Mouse (Mus musculus): ENCODE measurements around the gene 1700037H04Rik.

1700037H04Rik gene

DNA sequence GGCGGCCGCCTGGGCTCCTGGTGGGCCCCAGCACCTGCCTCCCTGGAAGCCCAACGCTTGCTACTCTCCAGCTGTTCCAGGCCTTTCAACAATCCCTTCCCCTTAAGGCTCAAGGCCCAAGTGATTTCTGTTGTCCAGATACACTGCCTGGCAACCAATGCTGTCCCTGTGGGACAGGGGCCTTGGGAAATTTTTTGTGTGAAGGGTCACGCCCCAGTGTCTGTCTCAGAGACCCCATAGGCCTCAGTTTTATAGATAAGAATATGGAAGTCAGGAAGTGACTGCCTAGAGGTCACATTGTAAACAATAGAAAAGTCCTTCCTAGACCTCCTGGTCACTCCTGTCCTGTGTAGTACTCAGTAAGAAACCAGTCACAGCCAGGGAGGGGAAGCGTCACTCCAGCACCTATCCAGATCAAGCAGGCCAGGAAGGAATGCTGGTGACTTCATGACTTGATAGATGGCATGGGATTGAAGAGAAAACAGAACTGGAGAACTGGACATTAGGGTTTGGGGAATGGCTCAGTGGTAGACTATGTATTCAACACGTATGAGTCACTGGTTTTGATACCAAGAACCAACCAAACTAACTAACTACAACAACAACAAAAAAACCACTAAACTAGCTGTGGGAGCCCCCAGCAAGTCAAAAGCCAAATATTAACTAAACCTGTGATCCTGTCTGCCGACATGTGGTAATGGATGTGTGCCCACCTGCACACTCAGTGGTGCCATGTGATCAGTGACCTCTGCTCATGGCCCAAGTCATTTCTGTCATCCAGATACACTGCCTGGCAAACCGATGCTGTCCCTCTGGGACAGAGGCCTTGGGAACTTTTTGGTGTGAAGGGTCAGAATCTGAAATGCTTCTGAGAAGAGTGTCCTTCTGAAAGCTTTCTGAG, 11.3 kb downstream of the 1700037H04Rik start:
- intact Hi-C loops (cut with DNase I) = no loop called here

GRCm38 (mm10) chr2:131147043-131147365, 12.9 kb downstream of the 1700037H04Rik start:
- intact Hi-C loops (cut with DNase I) = no loop called here

- intact Hi-C loops (cut with DNase I) = no loop called here
Measured at GRCm38 (mm10) chr2:131146193-131147042, 13.5 kb downstream of the 1700037H04Rik start.

DNA sequence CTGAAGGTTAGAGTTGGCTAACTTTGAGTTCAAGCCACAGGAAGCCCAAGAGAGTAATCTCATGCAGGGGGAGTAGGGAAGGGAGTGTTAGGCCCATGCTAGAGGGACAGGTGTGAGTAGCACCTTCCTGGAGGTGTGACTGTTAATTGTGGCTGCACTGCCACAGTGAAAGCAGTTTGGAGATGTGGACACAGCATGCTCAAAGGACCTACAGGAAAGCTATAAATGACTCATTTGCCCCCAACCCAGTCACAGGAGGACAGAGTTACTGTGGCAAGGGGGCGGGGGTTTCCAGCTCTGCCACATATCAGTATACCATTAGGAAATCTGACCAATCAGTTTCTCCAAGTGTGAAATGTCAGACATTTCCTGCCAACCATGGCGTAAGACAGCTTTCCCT, 14.3 kb downstream of the 1700037H04Rik start:
- intact Hi-C loops (cut with DNase I) = no loop called here

DNA sequence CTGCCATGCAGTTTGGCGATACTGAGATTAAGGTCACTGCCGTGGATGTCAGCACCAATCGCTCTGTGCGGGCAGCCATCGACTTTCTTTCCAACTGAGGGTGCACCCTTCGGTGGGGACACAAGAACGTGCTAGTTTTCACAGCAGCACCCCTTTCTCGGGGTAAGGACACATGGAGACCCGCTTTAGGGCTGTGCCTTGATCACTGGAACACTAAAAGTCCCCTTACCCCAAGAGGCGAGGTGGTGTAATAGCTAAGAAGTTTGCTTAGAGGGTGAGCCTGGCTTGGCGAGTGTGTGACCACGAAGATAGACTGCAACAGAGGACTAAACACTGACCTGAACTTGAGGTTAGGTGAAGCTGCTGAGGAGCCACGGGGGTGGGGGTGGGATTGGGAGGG, 14.8 kb downstream of the 1700037H04Rik start:
- intact Hi-C loops (cut with DNase I) = no loop called here

DNA sequence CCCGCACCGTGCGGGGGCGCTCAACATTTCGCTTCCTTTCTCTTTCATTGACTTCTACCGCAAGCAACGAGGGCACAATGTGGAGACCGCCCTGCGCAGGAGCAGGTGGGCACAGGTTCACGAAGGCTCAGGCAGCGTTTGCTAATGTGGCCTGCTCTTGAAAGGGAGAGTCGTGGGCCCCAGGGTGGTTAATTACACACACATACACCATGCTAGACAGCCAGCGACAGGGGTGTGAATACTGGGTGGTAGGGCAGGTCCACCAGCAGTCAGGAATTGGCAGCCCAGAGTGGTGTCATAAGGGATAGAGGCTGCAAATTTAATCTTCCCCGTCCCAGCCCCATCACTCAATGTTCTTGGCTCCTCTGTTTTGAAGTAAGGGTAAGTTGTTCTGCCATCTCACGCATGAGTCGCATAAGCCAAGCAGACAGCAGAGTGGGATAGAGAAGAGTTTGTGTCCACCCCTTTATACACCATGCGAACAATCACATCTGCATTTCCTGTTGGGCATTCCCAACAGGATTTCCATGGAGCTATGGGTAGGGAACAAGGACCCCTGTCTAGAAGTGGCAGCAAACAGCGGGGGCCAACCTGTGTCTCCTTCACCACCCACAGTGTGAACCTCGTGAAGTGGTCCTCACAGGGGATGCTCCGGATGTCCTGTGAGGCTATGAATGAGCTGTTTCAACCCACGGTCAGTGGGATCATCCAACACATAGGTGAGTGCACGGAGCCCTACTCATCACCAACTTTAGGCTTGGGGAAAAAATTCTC, 16.7 kb downstream of the 1700037H04Rik start:
- intact Hi-C loops (cut with DNase I) = loop anchor here (5.0 kb wide), 1 partner anchor 46 kb away; no protein-coding TSS in a partner anchor

GRCm38 (mm10) chr2:131142592-131142991, 17.3 kb downstream of the 1700037H04Rik start:
- intact Hi-C loops (cut with DNase I) = loop anchor here (5.0 kb wide), 1 partner anchor 45 kb away; no protein-coding TSS in a partner anchor

GRCm38 (mm10) chr2:131141336-131141986, 18.4 kb downstream of the 1700037H04Rik start:
- intact Hi-C loops (cut with DNase I) = loop anchor here (5.0 kb wide), 1 partner anchor 44 kb away; no protein-coding TSS in a partner anchor

- intact Hi-C loops (cut with DNase I) = loop anchor here (5.0 kb wide), 1 partner anchor 43 kb away; no protein-coding TSS in a partner anchor
Measured at GRCm38 (mm10) chr2:131140533-131140905, 19.4 kb downstream of the 1700037H04Rik start.

DNA sequence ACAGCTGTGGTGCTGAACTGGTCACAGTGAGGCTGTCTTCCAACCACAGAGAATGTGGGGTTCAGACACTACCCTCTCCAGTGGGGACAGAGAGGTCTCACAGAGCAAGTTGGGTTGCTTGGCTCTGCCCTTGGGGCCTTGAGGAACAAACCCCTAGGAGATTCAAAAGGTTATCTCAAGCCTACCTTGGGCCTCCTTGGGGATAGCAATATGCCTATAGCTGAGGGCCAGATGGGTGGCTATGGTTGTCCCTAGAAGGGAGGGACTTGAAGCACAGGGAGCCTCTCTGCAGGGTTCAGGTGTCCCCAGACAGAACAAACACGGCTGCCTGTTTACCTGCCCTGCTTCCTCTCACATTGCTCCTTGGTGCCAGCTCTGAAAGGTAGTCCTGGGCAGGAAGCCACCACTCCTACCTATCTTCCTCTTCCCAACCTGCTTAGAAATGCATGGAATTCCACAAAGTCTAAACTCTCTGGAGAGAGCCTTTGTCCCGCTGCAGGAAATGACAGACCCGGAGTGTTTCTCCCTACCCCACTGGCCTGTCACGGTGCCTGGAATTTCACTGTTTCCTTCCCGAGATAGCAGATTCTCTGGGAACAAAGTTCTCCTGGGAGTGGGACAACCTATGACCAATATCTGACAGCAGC, 19.9 kb downstream of the 1700037H04Rik start:
- intact Hi-C loops (cut with DNase I) = loop anchor here (5.0 kb wide), 1 partner anchor 43 kb away; no protein-coding TSS in a partner anchor

DNA sequence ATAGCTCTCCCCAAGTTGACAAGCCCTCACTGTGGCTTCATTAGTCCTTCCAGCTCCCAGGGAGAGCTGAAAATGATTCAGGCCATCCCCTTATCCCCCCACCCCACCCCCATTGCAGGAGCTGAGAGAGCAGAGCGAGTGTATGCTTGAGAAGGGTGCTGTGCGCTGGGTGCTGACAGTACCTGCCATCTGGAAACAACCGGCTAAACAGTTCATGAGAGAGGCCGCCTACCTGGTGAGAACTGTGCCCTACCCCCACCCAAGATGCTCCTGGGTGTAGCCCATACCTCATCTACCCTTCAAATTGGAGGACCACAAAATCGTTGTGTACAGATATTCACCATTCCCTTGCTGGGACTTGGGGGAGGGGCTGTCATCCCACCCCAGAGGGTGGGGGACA, 20.6 kb downstream of the 1700037H04Rik start:
- intact Hi-C loops (cut with DNase I) = no loop called here

- intact Hi-C loops (cut with DNase I) = no loop called here
Measured at GRCm38 (mm10) chr2:131138760-131139159, 21.1 kb downstream of the 1700037H04Rik start.

GRCm38 (mm10) chr2:131138296-131138695, 21.6 kb downstream of the 1700037H04Rik start:
- intact Hi-C loops (cut with DNase I) = no loop called here

GRCm38 (mm10) chr2:131135521-131136139, 24.3 kb downstream of the 1700037H04Rik start:
- intact Hi-C loops (cut with DNase I) = no loop called here

DNA sequence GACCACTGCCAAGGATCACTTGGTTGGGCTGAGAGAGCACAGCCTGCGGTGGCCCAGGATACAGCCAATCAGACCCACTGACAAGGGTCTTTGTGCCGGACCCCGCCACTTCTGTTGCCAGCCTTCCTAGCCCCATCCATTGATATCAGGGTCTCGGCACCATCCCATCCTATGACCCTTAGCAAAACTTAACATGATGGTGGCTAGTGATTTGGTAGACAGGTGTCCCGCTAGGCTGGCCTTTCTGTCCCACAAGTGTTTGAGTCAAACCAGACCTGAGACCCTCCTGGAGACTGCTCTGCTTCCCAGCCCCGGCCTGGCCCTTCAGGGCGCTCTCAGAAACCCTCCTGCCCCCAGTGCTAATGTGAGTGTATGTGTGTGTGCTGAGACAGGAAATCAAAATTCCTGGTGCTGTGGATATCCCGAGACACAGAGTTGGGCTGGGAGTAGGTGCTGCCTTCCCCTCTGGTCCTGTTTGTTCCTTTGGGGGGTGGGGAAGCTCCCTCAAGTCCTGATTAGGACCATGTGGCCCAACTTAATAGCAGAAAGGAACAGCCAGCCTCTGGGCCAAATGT, 25.0 kb downstream of the 1700037H04Rik start:
- intact Hi-C loops (cut with DNase I) = no loop called here

GRCm38 (mm10) chr2:131134381-131134780, 25.5 kb downstream of the 1700037H04Rik start:
- intact Hi-C loops (cut with DNase I) = no loop called here

DNA sequence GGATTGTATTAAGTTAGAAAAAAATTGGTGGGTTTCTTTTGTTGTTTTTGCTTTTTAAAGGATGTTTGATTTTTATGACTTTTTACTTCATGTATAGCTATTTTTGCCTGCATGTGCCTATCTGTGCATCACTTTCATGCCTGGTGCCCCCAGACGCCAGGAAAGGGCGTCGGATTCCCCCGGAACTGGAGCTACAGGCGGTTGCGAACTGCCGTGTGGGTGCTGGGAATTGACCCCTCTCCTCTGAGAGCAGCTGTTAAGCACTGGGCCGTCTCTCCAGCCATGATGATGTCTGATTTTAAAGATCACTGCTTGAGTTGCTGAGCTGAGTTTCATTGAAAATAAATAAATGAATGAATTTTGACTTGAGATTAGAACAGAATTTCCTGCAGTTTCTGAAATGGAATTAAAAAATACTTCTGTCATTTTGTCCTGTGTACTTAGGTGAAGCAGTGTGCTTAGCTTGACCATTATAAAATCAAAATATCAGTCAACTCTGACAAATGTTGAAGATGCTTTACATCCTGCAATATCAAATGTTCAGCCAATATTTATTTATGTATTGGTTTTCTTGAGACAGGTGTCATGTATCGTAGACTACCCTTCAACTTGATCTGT, 26.8 kb downstream of the 1700037H04Rik start, which contains the start of gene Gm11037:
Gene Gm11037 (plus strand): TSS at position 568 of the 618 bp plus-strand sequence.
- intact Hi-C loops (cut with DNase I) = no loop called here

DNA sequence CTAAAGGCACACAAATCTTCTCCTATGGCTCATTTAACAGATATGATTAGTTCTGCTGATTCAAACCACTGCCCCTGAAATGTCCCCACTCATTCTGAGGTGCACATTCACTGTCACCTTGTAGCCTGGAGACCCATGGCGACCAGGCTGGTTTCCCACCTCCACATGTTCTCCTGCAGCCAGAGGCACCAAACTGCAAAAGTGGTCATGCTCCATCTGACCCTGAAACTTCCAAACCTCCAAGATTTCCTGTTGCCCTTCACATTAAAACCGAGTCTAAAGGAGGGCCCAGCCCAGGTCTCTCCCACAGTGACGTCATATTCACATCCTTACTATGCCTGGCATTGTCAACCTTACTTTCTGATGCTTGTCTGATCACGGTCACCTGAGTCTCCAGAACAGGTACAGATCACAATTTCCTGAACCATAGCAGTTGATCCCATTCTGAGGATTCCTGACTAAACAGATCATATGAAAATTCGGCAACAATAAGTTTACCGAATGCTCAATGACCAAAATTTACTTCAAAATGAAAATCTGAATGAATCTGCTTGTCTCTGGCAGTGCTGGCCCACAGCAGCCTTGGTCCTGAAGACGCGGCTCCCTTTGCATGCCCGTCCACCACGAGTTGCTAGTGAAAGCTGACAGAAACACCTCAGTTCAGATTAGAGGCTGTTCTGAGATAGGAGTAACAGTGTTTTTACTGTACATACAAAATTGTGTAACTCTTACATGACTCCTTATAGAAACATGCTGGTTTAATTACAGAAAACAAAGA, 27.6 kb downstream of the 1700037H04Rik start:
- intact Hi-C loops (cut with DNase I) = no loop called here

Data from adrenal gland (tissue).